Mouse (Mus musculus) kidney, postnatal 25 days (tissue): ENCODE data around the gene Stk39.

Experiments used
- DNase-seq, 2 experiments: peaks; one replicate each; pipeline ENCODE4 v3.0.0; 2021; ENCODE audit warnings: mixed read lengths in 2 of 2

Stk39 gene

GRCm38 (mm10) chr2:68381205-68381604, 90.9 kb downstream of the Stk39 start:
- DNase-seq = no peak

- no peak for DNase-seq
Observed at GRCm38 (mm10) chr2:68379631-68380030, 92.4 kb downstream of the Stk39 start.

GRCm38 (mm10) chr2:68378319-68378718, 93.7 kb downstream of the Stk39 start:
- no peak for DNase-seq

GRCm38 (mm10) chr2:68377251-68377681, 94.8 kb downstream of the Stk39 start:
- peak; percentile 60 to 79 for DNase-seq

GRCm38 (mm10) chr2:68376660-68377059, 95.4 kb downstream of the Stk39 start:
- DNase-seq = peak; percentile 75 to 82

GRCm38 (mm10) chr2:68374202-68374601, 97.9 kb downstream of the Stk39 start:
- no peak for DNase-seq

GRCm38 (mm10) chr2:68371912-68372311, 100.2 kb downstream of the Stk39 start:
- no peak for DNase-seq

- DNase-seq = no peak
Observed at GRCm38 (mm10) chr2:68370326-68370725, 101.7 kb downstream of the Stk39 start.

- no peak for DNase-seq
Observed at GRCm38 (mm10) chr2:68369080-68369479, 103.0 kb downstream of the Stk39 start.

- no peak for DNase-seq
Observed at GRCm38 (mm10) chr2:68367944-68368343, 104.1 kb downstream of the Stk39 start.

- DNase-seq = no peak
Observed at GRCm38 (mm10) chr2:68366897-68367193, 105.2 kb downstream of the Stk39 start.

GRCm38 (mm10) chr2:68366091-68366896, 105.8 kb downstream of the Stk39 start:
- DNase-seq = no peak

GRCm38 (mm10) chr2:68365504-68365903, 106.6 kb downstream of the Stk39 start:
- peak; percentile 35 to 69 for DNase-seq

GRCm38 (mm10) chr2:68364181-68364900, 107.7 kb downstream of the Stk39 start:
- peak; percentile 43 to 45 for DNase-seq

- DNase-seq = no peak
Observed at GRCm38 (mm10) chr2:68363159-68363558, 108.9 kb downstream of the Stk39 start.

GRCm38 (mm10) chr2:68361701-68362100, 110.4 kb downstream of the Stk39 start:
- no peak for DNase-seq

- DNase-seq = peak; percentile 62 to 78
Observed at GRCm38 (mm10) chr2:68350621-68351020, 121.4 kb downstream of the Stk39 start.

- DNase-seq = peak; percentile 74 to 91
Observed at GRCm38 (mm10) chr2:68349593-68350383, 122.3 kb downstream of the Stk39 start.

GRCm38 (mm10) chr2:68348966-68349365, 123.1 kb downstream of the Stk39 start:
- no peak for DNase-seq

GRCm38 (mm10) chr2:68346606-68347237, 125.3 kb downstream of the Stk39 start:
- no peak for DNase-seq

GRCm38 (mm10) chr2:68345269-68345668, 126.8 kb downstream of the Stk39 start:
- no peak for DNase-seq

- no peak for DNase-seq
Observed at GRCm38 (mm10) chr2:68343751-68344150, 128.3 kb downstream of the Stk39 start.

GRCm38 (mm10) chr2:68342122-68342646, 129.9 kb downstream of the Stk39 start:
- peak; percentile 32 to 47 for DNase-seq
